Mouse (Mus musculus) midbrain, embryonic 14.5 days (tissue): ENCODE data around the gene Apom. TPM values are rescaled to one million over a fixed set of nuclear protein-coding genes. Genes with fewer than 3 reads are reported as not detected.

ENCODE experiments used
- ATAC-seq: fragments of 200-750 bp; cut with Nextera tagmentation; 2 replicates; pipeline ENCODE4 v1.8.0; 2017; ENCODE audit warnings: moderate number of reproducible peaks, moderate library complexity; ENCODE audit not compliant: low FRiP score, low TSS enrichment
- DNase-seq: peaks from one replicate; pipeline ENCODE4 v3.0.0-alpha.2; 2015
- H3K27ac ChIP-seq: fragments of 300-500 bp; sonication (generic); replicated peaks from 2 replicates; pipeline ENCODE4 v1.5.1; 2014; ENCODE audit warnings: mild to moderate bottlenecking, low read depth, low read length, moderate library complexity
- H3K27me3 ChIP-seq: fragments of 300-500 bp; sonication (generic); 2 replicates; pipeline ENCODE4 v1.6.1; 2014; ENCODE audit warnings: low read length, control low read depth, mixed read lengths; ENCODE audit not compliant: control insufficient read depth, insufficient read depth
- H3K36me3 ChIP-seq: fragments of 300-500 bp; sonication (generic); 2 replicates; pipeline ENCODE4 v1.6.1; 2014; ENCODE audit warnings: low read length, control low read depth; ENCODE audit not compliant: control insufficient read depth, insufficient read depth
- H3K4me1 ChIP-seq: fragments of 300-500 bp; sonication (generic); 2 replicates; pipeline ENCODE4 v1.6.1; 2014; ENCODE audit warnings: mild to moderate bottlenecking, antibody characterized with exemption, low read length, control low read depth; ENCODE audit not compliant: control insufficient read depth, insufficient read depth
- H3K4me2 ChIP-seq: fragments of 300-500 bp; sonication (generic); 2 replicates; pipeline ENCODE4 v1.6.1; 2014; ENCODE audit warnings: mild to moderate bottlenecking, low read length, moderate library complexity
- H3K4me3 ChIP-seq: fragments of 300-500 bp; sonication (generic); replicated peaks from 2 replicates; pipeline ENCODE4 v1.5.1; 2014; ENCODE audit warnings: low read depth, low read length
- H3K9ac ChIP-seq: fragments of 300-500 bp; sonication (generic); replicated peaks from 2 replicates; pipeline ENCODE4 v1.6.1; 2014; ENCODE audit warnings: mild to moderate bottlenecking, low read length, moderate library complexity
- H3K9me3 ChIP-seq: fragments of 300-500 bp; sonication (generic); 2 replicates; pipeline ENCODE4 v1.6.1; 2016; ENCODE audit warnings: low read length, control low read depth, mixed read lengths; ENCODE audit not compliant: control insufficient read depth
- WGBS: fragments of 180-500 bp; shearing (Covaris S2); extraction: QIAGEN DNeasy Blood & Tissue Kit; methylation state at CpG from one replicate; pipeline ENCODE4 v1.1.7; 2014; 5-methylcytosine and 5-hydroxymethylcytosine counted together
- polyA plus RNA-seq: library from polyadenylated mRNA; unstranded; fragments of >200 nt; fragmentation: Nextera tagmentation; extraction: Ambion mirVana; gene quantifications from 2 replicates; pipeline ENCODE4 v1.2.1, GENCODE M21; 2014

Apom gene
- polyA plus RNA-seq, 1 experiment from 2014 or later, result 0.57 TPM

- WGBS, result 94% methylated on average over 12 of the region's 12 CpGs
- ATAC-seq, result no peak
Measured at GRCm38 (mm10) chr17:35155451-35155850, 23.6 kb upstream of the Apom start.

GRCm38 (mm10) chr17:35154616-35155015, 22.8 kb upstream of the Apom start:
- H3K4me2 ChIP-seq, result no peak overlapping the region
- H3K27me3 ChIP-seq, result no peaks in the 10 kb centered on the region
- H3K4me1 ChIP-seq, result no peaks in the 10 kb centered on the region
- ATAC-seq (no peak), DNase-seq (no peak)
- H3K36me3 ChIP-seq, result peaks cover 99% of the 10 kb centered on the region
- WGBS, result 78% methylated on average over 7 of the region's 7 CpGs
- no peak overlapping the region for H3K4me3 ChIP-seq
- H3K9ac ChIP-seq, result no peak overlapping the region
- no peaks in the 10 kb centered on the region for H3K9me3 ChIP-seq
- no peak overlapping the region for H3K27ac ChIP-seq

More at GRCm38 (mm10) chr17:35155451-35155850, 23.6 kb upstream of the Apom start:
- Histone ChIP-seq H3K4me2 (no peak overlapping the region), H3K27ac (no peak overlapping the region), H3K4me1 (no peaks in the 10 kb centered on the region), H3K9ac (no peak overlapping the region), H3K36me3 (peaks cover 99% of the 10 kb centered on the region), H3K9me3 (no peaks in the 10 kb centered on the region), H3K4me3 (no peak overlapping the region), H3K27me3 (no peaks in the 10 kb centered on the region)
- DNase-seq, result no peak

DNA sequence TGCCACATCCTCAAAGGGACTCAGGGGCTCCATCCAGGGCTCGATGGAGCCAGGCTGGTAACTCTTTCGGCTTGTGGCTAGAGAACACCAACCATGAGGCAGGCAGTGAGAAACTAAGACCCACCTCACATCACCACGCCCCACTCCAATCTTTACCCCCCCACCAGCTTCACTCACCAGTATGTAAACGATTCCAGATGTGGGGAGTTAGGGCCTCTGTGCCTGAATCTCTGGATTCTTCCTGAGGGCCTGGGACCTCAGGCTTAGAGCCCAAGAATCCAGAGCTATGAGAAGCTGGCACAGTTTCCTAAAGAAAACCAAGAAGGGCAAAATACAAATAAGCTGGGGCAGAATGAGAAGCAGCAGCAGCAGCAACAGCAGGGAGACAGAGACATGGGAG, 22.1 kb upstream of the Apom start:
- Histone ChIP-seq H3K4me3 (no peak overlapping the region), H3K9me3 (no peaks in the 10 kb centered on the region), H3K36me3 (peaks cover 99% of the 10 kb centered on the region), H3K9ac (no peak overlapping the region), H3K4me2 (no peak overlapping the region), H3K4me1 (no peaks in the 10 kb centered on the region), H3K27ac (no peak overlapping the region), H3K27me3 (no peaks in the 10 kb centered on the region)
- no peak for ATAC-seq
- WGBS, result 94% methylated on average over 4 of the region's 4 CpGs
- no peak for DNase-seq

GRCm38 (mm10) chr17:35153077-35153476, 21.2 kb upstream of the Apom start:
- peaks cover 99% of the 10 kb centered on the region for H3K36me3 ChIP-seq

GRCm38 (mm10) chr17:35152121-35152520, 20.3 kb upstream of the Apom start:
- WGBS, result 96% methylated on average over 4 of the region's 4 CpGs
- ATAC-seq, result no peak

More at GRCm38 (mm10) chr17:35153077-35153476, 21.2 kb upstream of the Apom start:
- Histone ChIP-seq H3K4me2 (no peak overlapping the region), H3K27ac (no peak overlapping the region), H3K4me1 (no peaks in the 10 kb centered on the region), H3K27me3 (no peaks in the 10 kb centered on the region), H3K9ac (no peak overlapping the region), H3K4me3 (no peak overlapping the region), H3K9me3 (no peaks in the 10 kb centered on the region)
- DNase-seq (no peak), ATAC-seq (no peak)
- 94% methylated on average over 9 of the region's 9 CpGs for WGBS

DNA sequence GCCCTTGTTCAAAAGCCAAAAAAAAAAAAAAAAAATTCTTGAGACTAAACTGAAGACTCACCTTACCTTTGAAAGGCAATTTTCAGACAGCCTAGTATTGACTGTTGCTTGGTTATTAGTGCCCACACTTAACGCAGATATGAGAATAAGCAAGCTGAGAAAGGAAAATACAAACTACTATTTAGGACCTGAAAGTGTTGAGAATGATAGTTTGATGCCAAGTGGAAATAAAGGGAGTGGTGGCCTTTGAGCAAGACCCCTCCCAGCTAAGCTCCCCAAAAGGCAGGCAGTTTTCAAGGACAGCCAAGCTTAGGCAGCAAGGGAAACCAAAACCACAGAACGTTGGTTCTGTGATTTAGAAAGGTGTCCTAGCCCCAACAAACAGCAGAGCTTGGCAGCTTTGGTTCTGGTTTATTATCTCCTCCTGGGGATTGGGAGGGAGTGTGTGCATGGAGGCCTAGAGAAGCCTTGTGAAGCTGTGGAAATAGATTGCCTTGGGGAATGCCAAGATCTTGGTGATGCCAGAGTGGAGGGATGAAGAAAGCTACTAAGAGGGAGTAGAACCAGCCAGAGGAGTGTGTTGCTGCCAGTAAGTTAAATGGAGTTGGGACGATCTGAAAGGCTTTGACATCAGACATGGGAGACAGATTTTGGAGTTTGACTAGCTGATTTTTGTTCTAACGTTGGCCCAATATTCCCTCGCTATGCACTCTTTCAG, 16.2 kb upstream of the Apom start:
- H3K4me1 ChIP-seq, result no peaks in the 10 kb centered on the region
- H3K27ac ChIP-seq, result no peak overlapping the region
- no peak overlapping the region for H3K4me3 ChIP-seq
- no peaks in the 10 kb centered on the region for H3K9me3 ChIP-seq
- no peaks in the 10 kb centered on the region for H3K27me3 ChIP-seq
- H3K4me2 ChIP-seq, result no peak overlapping the region
- 75% methylated on average over 5 of the region's 5 CpGs for WGBS
- no peak overlapping the region for H3K9ac ChIP-seq
- no peak for DNase-seq
- ATAC-seq, result no peak
- H3K36me3 ChIP-seq, result peaks cover 99% of the 10 kb centered on the region

More at GRCm38 (mm10) chr17:35152121-35152520, 20.3 kb upstream of the Apom start:
- DNase-seq, result no peak
- no peak overlapping the region for H3K9ac ChIP-seq
- H3K4me3 ChIP-seq, result no peak overlapping the region
- peaks cover 99% of the 10 kb centered on the region for H3K36me3 ChIP-seq
- no peaks in the 10 kb centered on the region for H3K4me1 ChIP-seq
- no peak overlapping the region for H3K4me2 ChIP-seq
- H3K27ac ChIP-seq, result no peak overlapping the region
- no peaks in the 10 kb centered on the region for H3K9me3 ChIP-seq
- H3K27me3 ChIP-seq, result no peaks in the 10 kb centered on the region

- ATAC-seq, result no peak
- Histone ChIP-seq H3K4me3 (no peak overlapping the region), H3K4me1 (no peaks in the 10 kb centered on the region), H3K9me3 (no peaks in the 10 kb centered on the region), H3K9ac (no peak overlapping the region), H3K27me3 (no peaks in the 10 kb centered on the region), H3K4me2 (no peak overlapping the region), H3K36me3 (peaks cover 99% of the 10 kb centered on the region), H3K27ac (0 out of 2 replicates have a peak overlapping the region, but pooled peaks have one; percentile 34)
- WGBS, result 65% methylated on average over 3 of the region's 3 CpGs
- DNase-seq, result no peak
Measured at GRCm38 (mm10) chr17:35147348-35147747, 15.5 kb upstream of the Apom start.

DNA sequence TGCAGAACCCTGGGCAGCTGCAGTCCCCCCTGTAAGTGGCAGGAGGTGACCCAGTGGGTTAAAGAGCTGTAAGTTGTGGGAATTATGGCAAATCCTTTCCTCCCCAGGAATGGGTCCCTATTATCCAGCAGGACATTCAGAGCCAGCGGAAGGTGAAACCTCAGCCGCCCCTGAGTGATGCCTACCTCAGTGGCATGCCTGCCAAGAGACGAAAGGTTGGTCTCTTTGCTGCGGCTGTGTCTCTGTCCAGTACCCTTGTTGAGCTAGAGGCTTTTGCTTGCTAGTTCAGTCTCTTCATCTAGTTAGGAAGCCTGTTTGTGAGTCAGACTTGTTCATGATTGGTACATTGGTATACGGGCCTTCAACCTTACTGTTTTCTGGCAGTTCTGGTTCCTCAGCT, 14.3 kb upstream of the Apom start:
- Histone ChIP-seq H3K36me3 (peaks cover 99% of the 10 kb centered on the region), H3K4me2 (no peak overlapping the region), H3K27ac (no peak overlapping the region), H3K27me3 (no peaks in the 10 kb centered on the region), H3K4me1 (no peaks in the 10 kb centered on the region), H3K9me3 (no peaks in the 10 kb centered on the region), H3K4me3 (no peak overlapping the region), H3K9ac (no peak overlapping the region)
- ATAC-seq, result no peak
- 92% methylated on average over 5 of the region's 5 CpGs for WGBS
- DNase-seq, result no peak

- WGBS, result 89% methylated on average over 6 of the region's 6 CpGs
- H3K9ac ChIP-seq, result no peak overlapping the region
- H3K4me1 ChIP-seq, result peaks cover 4% of the 10 kb centered on the region
- H3K36me3 ChIP-seq, result peaks cover 88% of the 10 kb centered on the region
- no peaks in the 10 kb centered on the region for H3K9me3 ChIP-seq
- H3K4me3 ChIP-seq, result no peak overlapping the region
- no peak overlapping the region for H3K4me2 ChIP-seq
- DNase-seq (no peak), ATAC-seq (no peak)
- no peak overlapping the region for H3K27ac ChIP-seq
- H3K27me3 ChIP-seq, result no peaks in the 10 kb centered on the region
Measured at GRCm38 (mm10) chr17:35141971-35142370, 10.1 kb upstream of the Apom start.
